Mouse (Mus musculus) small intestine, adult 2 months (tissue): ENCODE results near the gene Zfp786.

Experiments
- CTCF ChIP-seq: fragments of 200-500 bp; IDR thresholded peaks from 2 replicates; pipeline ENCODE4 v1.5.1; 2012; ENCODE audit warnings: low read depth, mild to moderate bottlenecking, control low read depth, inconsistent platforms, low read length, moderate library complexity, mixed read lengths; ENCODE audit not compliant: insufficient replicate concordance, insufficient read length; ENCODE audit errors: extremely low read depth
- POLR2A ChIP-seq: fragments of 200-500 bp; IDR thresholded peaks from 2 replicates; pipeline ENCODE4 v1.6.1; 2012; ENCODE audit warnings: low read depth, mild to moderate bottlenecking, control low read depth, inconsistent platforms, low read length, moderate library complexity

GRCm38 (mm10) chr6:47877461-47878132, 46.9 kb upstream of the Zfp786 start:
- TF ChIP-seq POLR2A = peak; percentile 63; the same call in 1 of the 2 replicates
- TF ChIP-seq CTCF = peak; percentile 32
